Mouse (Mus musculus) spleen, postnatal 10 days (tissue): ENCODE measurements around the gene Srsf7.
"Not testable (repeated sequence)": the region's sequence is repeated elsewhere in the genome, so short reads cannot be mapped to it uniquely, and the experiment has no call there.

ENCODE experiments used
- DNase-seq, 2 experiments: peaks; one replicate each; pipeline ENCODE4 v3.0.0; 2021 to 2022; ENCODE audit warnings: low spot score in 2 of 2

The Srsf7 gene

GRCm38 (mm10) chr17:80199160-80199778 is 7.8 kb downstream of the Srsf7 start:
- no peak for DNase-seq

DNA sequence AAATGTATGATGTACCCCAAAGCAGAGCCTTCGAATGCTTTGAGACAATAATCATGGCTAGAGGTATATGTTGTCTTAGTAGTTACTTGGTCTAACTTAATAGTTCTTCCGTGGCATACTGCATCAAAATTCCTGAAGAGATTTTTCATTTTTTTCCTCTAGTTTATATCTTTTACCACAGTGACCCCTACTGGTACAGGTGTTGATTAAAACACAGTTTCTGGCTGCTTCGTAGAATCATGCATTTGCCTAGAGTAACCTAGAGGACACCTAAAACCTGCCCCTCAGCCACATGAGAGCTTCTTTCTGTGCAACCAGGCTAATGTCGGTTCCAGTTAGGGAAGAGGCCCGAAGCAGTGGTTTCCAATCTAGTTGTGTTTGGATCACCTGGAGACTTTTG is 14.0 kb downstream of the Srsf7 start:
- DNase-seq = no peak

- DNase-seq = no peak
Observed at GRCm38 (mm10) chr17:80183615-80184014, 23.5 kb downstream of the Srsf7 start.

- DNase-seq = no peak
Observed at GRCm38 (mm10) chr17:80180468-80180867, 26.6 kb downstream of the Srsf7 start.

DNA sequence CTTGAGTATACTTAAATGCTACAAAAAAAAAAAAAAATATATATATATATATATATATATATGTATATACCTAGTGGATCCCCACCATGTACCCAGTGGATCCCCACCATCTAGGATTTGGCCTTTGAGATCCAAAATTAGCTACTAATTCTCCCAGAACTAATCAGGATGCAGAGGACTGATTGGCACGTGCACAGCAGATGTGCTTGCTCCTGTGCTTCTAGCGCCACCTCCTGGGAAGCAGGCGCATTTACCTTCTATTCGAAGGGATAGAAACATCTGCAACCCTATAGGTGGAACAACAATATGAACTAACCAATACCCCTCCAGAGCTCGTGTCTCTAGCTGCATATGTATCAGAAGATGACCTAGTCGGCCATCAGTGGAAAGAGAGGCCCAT is 27.1 kb downstream of the Srsf7 start:
- peak; percentile 59 to 83 for DNase-seq

DNA sequence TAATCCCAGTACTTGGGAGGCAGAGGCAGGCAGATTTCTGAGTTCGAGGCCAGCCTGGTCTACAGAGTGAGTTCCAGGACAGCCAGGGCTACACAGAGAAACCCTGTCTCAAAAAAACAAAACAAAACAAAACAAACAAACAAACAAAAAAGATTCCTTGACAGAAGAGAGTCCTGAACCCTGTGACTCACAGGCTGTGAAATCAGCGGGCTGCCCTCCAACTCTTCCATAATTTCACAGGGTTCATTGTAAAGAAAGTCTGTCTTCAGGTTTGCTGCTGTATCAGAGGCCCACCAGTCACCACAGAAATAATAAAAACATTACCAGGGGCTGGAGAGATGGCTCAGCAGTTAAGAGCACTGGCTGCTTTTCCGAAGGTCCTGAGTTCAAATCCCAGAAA is 28.3 kb downstream of the Srsf7 start:
- not testable (repeated sequence) for DNase-seq

DNA sequence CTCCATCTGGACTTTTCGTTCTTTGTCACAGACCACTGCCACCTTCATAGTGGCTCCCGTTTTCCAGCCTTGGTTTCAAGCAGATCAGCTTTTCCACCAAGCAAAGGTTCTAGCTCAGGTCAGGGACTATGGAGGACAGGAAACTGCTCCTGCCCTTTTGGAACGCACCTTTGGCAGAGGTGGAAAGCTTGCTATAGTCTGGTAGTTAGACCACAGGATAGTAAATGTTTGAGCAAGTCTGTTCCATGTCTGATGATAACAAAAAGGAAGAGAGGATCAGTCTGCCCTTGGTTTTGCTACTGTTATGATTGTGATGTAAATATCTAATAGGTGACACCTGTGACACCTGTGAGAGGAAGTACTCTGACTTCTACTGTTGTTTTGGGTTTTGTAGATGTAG is 31.1 kb downstream of the Srsf7 start:
- no peak for DNase-seq

DNA sequence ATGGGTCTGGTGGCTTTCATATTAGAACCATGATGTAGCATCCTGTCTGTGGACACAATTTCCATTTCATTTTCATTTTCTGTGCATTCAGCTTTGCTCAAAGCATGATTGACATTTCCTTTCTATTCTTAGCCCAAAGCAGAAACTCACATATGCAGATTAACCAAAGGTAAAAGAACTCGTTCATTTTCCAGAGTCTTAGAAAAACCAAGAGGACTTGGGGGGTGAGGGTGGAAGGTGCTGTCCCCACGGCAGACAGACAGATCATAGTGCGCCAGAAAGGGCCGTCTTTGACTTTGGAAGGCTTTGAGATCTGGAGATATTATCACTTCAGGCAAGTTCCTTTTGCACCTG is 31.7 kb downstream of the Srsf7 start:
- DNase-seq = no peak

DNA sequence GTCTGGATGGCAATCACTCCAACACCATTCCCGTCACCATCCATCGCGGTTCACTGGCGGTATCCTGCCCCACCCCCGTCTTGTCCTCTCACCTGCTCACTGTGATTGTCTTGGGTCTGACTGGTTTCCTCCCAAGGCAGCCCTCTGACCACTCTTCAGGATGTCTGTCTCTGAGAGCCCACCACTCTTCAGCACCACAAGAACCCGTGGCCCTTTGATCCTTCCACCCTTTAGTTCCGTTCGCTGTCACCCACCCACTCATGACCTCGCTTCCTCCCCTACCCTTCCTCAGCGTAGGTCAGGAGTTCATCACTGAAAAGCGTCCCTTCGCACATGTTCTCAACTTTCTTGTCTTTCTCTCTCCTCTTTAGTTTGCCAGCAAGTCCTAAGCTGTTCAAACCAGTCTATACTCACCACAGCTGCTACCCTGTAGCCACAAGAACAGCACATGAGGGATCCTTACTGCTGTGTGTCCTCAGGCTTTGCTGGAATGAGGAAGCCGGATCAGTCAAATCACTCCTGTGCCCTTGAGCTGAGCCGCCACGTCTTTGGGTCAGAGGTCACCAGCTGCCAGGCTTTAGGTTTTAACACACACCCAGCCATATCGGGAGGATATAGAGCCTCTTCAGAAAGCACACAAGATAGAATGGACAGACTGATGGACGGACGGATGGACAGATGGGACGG is 32.3 kb downstream of the Srsf7 start:
- DNase-seq = no peak

DNA sequence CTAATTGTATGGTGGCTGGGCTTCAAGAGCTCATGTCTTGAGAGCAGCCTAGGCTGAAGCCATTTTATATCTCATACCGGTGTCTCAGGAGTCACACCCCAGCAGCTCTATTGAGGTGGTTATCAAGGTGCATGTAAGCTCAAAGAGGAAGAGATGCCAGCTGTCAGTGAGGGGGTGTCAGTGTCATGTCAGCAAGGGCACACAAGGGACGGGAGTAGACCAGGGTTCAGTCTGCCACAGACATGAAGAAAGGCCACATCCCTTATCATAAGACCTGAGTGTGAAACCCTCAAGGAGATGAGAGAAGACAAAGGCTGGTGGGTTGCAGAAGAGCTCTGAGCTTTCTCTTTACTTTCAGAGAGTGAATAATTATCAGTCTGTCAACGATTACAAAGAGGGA is 33.0 kb downstream of the Srsf7 start:
- no peak for DNase-seq

DNA sequence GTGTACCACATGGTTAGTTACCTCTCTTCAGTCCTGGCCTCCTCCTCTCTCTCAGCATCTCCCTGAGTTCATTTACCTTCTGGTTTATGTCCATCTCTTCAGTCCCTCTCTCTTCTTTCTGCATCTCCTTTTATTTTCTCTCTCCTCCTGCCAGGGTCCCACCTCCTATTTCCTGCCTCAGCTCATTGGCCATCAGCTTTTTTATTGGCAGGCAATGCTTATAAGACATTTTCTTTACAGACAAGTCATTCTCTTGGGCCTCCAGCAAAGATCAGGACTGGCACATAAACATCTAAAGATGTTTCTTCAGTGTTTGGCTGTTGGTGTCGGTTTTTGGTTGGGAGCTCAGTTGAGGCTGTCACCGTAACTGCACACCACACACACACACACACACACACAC is 33.4 kb downstream of the Srsf7 start:
- DNase-seq = no peak

DNA sequence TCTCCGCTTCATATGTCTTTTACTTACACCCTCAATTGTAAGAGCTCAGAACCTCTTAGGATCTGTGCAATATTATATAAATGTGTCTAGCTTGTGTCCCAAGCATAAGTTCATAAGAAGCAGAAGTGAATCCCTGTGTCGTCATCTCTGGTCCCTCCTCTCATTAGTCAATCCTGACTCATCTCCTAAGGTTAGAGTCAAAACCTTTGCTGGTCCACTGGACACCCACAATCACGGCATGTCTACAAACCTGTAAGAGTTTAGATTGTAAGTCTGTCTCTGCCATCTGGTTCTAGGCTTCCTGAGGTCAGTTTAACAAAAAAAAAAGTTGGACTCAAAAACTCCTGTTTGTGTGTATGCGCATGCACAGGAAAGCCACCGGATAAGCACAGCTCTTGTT is 34.3 kb downstream of the Srsf7 start:
- no peak for DNase-seq

GRCm38 (mm10) chr17:80171948-80172347 is 35.2 kb downstream of the Srsf7 start:
- DNase-seq = no peak

DNA sequence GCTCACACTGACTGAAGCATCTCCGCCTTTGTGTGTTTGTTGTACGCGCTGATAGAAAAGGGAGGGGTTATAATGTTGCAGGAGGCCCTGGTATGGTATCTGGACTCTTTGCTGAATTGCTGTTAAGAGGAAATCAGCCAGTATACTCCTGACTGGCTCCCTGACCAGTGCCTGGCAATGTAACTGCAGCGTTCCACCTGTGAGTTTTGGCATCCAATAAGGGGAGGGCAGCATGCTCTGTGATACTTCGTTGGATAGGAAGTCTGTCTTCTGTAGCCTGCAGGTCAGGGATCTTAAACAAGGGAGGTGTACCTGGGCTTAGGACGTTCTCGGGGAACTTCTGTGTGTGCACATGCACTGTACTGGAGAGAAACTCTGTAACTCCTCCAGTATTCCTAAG is 36.2 kb downstream of the Srsf7 start:
- no peak for DNase-seq

GRCm38 (mm10) chr17:80169792-80170191 is 37.3 kb downstream of the Srsf7 start:
- no peak for DNase-seq

DNA sequence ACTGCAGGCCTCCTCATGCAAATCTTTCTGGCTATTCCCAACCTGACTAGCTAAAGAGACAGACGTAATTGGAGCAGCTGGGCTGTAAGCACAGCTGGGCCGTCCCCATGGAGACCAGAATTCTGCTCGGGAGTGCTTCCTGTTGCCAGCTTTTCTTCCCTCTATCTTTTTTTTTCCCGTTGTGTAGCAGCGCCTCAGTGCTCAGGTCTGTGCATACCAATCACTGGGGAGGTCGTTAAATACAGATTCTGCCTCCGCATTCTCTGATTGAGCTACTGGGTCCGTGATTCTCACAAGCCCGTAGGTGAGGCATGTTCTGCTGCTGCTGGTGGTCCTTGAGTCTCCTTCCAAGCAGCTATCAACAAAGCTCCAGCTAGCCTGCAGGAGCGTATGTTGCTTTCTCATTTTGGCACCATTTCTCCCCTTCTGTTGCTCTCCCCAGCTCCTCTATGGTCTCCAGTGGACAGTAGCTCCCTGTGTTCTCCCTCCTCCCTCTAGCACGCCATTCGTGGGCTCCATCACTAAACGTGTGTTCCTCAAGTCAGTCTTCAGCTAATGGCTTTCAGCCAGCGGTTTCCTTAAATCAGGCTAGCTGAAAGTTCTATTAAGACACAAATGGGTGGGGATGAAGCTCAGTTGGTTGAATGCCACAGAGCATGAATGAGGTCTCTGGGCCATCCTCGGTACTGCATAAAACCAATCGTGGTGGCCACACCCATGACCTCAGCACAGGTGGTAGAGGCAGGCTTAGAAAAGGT is 38.5 kb downstream of the Srsf7 start:
- no peak for DNase-seq

- DNase-seq = no peak
Observed at GRCm38 (mm10) chr17:80167851-80168251, 39.3 kb downstream of the Srsf7 start.

- DNase-seq = no peak
Observed at GRCm38 (mm10) chr17:80167436-80167835, 39.7 kb downstream of the Srsf7 start.

GRCm38 (mm10) chr17:80166346-80166745 is 40.8 kb downstream of the Srsf7 start:
- no peak for DNase-seq

GRCm38 (mm10) chr17:80165741-80166140 is 41.4 kb downstream of the Srsf7 start:
- no peak for DNase-seq

DNA sequence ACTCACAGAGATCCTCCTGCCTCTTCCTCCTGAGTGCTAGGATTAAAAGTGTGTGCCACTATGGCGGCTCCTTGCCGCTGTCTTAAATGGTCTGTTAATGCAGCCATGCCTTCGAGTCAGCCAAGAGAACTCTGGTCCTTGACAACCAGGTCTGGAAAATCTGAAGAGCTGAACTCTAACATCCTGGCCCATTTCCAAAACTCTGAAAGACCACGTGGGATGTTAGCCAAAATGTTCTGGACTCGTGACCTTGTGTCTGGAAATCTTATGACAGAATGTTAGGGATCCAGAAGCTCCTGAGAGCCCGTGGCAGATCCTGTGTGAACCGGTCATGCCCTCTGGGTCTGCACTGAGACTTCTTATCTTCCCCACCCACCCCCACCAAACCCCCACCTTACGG is 43.1 kb downstream of the Srsf7 start:
- no peak for DNase-seq

DNA sequence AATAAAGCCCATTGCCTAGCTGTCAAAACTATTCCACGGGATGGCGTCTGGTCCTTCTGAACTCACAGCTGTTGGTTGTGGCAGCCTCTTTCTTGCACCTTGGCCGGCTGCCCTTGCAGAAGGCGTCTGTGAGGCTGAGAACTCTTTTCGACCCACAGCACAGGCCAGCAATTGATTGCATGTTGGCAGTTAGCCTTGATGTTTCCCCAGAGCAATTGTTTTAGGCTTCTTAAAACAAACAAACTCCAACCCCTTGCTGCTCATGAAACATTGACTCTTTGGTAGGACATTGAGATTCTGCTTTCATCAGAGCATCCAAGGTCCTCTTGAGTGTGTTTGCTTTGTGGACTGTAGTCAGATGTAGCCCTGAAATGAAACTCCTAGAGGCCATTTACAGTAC is 46.7 kb downstream of the Srsf7 start:
- no peak for DNase-seq

DNA sequence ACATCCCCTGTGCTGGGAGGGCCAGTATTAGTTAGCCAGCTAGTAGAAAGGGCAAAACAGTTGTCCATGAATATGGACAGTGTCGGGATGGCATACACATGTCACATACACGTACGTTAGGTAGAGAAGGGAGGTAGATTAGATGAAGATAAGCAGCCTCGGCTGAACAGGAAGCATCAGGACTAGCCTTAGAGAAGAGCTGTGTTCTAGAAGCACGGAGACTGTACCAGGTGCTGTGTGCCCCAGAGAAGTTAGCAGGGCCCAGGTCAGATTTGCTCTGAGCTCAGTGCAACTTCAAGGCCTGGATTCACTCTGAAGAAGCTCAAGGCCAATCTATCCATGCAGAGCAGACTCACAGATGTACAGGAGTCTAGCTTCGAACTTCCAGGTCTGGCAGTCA is 49.6 kb downstream of the Srsf7 start:
- DNase-seq = no peak
